Mouse (Mus musculus): ENCODE data around the gene Nkpd1.
A peak's percentile ranks its signal among the peaks of the same experiment; 100 is the strongest.
"Not testable (repeated sequence)": the region's sequence is repeated elsewhere in the genome, so short reads cannot be mapped to it uniquely, and the experiment has no call there.

Gene Nkpd1

GRCm38 (mm10) chr7:19506326-19506725 is 11.3 kb upstream of the Nkpd1 start:
- no peak for DNase-seq (ENCODE audit: low read depth in 2 of 2, low spot score in 2 of 2)

GRCm38 (mm10) chr7:19506969-19507611 is 10.5 kb upstream of the Nkpd1 start:
- DNase-seq (ENCODE audit: low read depth in 2 of 2, low spot score in 2 of 2) = peak in 1 of 2 experiments; percentile 23

GRCm38 (mm10) chr7:19507612-19507981 is 10.0 kb upstream of the Nkpd1 start:
- no peak for DNase-seq (ENCODE audit: low read depth in 2 of 2, low spot score in 2 of 2)

- peak; percentile 79 to 83 for DNase-seq (ENCODE audit: low read depth in 2 of 2, low spot score in 2 of 2)
These were observed 9.3 kb upstream of the Nkpd1 start, which contains the start of the genes Bloc1s3 and Trappc6a for GRCm38 (mm10) chr7:19508150-19508923. Bloc1s3 (minus strand) TSS chr7:19508367. Trappc6a (plus strand) TSS chr7:19508395.

- DNase-seq (ENCODE audit: low read depth in 2 of 2, low spot score in 2 of 2) = no peak
These were observed 8.6 kb upstream of the Nkpd1 start for GRCm38 (mm10) chr7:19508924-19509568.

GRCm38 (mm10) chr7:19509786-19510185 is 7.9 kb upstream of the Nkpd1 start:
- no peak for DNase-seq (ENCODE audit: low read depth in 2 of 2, low spot score in 2 of 2)

GRCm38 (mm10) chr7:19511934-19512333 is 5.7 kb upstream of the Nkpd1 start:
- DNase-seq (ENCODE audit: low read depth in 2 of 2, low spot score in 2 of 2) = not testable (repeated sequence)

GRCm38 (mm10) chr7:19512353-19512752 is 5.3 kb upstream of the Nkpd1 start:
- no peak for DNase-seq (ENCODE audit: low read depth in 2 of 2, low spot score in 2 of 2)

GRCm38 (mm10) chr7:19520032-19520431 is 2.4 kb downstream of the Nkpd1 start:
- no peak for DNase-seq (ENCODE audit: low read depth in 2 of 2, low spot score in 2 of 2)

GRCm38 (mm10) chr7:19523017-19523756 is 5.5 kb downstream of the Nkpd1 start:
- no peak for DNase-seq (ENCODE audit: low read depth in 2 of 2, low spot score in 2 of 2)

GRCm38 (mm10) chr7:19523757-19524419 is 6.2 kb downstream of the Nkpd1 start:
- peak in 1 of 2 experiments; percentile 26 for DNase-seq (ENCODE audit: low read depth in 2 of 2, low spot score in 2 of 2)

- no peak for DNase-seq (ENCODE audit: low read depth in 2 of 2, low spot score in 2 of 2)
These were observed 6.9 kb downstream of the Nkpd1 start for GRCm38 (mm10) chr7:19524420-19525104.

- no peak for DNase-seq (ENCODE audit: low read depth in 2 of 2, low spot score in 2 of 2)
These were observed 7.5 kb downstream of the Nkpd1 start for GRCm38 (mm10) chr7:19525105-19525481.

GRCm38 (mm10) chr7:19531077-19531476 is 13.4 kb downstream of the Nkpd1 start:
- DNase-seq (ENCODE audit: low read depth in 2 of 2, low spot score in 2 of 2) = no peak

- no peak for DNase-seq (ENCODE audit: low read depth in 2 of 2, low spot score in 2 of 2)
These were observed 14.6 kb downstream of the Nkpd1 start for GRCm38 (mm10) chr7:19532240-19532639.

- DNase-seq (ENCODE audit: low read depth in 2 of 2, low spot score in 2 of 2) = no peak
These were observed 17.0 kb downstream of the Nkpd1 start for GRCm38 (mm10) chr7:19534676-19535075.

GRCm38 (mm10) chr7:19540771-19541566 is 23.3 kb downstream of the Nkpd1 start:
- DNase-seq (ENCODE audit: low read depth in 2 of 2, low spot score in 2 of 2) = no peak

GRCm38 (mm10) chr7:19541681-19542154 is 24.1 kb downstream of the Nkpd1 start:
- DNase-seq (ENCODE audit: low read depth in 2 of 2, low spot score in 2 of 2) = no peak

GRCm38 (mm10) chr7:19542155-19542691 is 24.6 kb downstream of the Nkpd1 start:
- DNase-seq (ENCODE audit: low read depth in 2 of 2, low spot score in 2 of 2) = no peak
